In genomic region chr7:37544011-37544410, GRCm38 (mm10) we compare ENCODE assay signal across 17 mouse cellular contexts.
"Had no signal": no experiment of that assay in that cellular context is flagged by ENCODE, and none has a peak within 500 bp of the region (broad histone marks: within the 10 kb centered on the region; RNA-seq: fewer than 3 reads in every experiment).

No protein-coding gene starts in this region.

- H3K4me3 ChIP-seq: kidney, embryonic 15.5 days; left cerebral cortex, adult 2 months; lung, embryonic 15.5 days; midbrain, embryonic 12.5 days; midbrain, embryonic 15.5 days; neural tube, embryonic 13.5 days had no signal

- ATAC-seq: intestine, postnatal 0 days; midbrain, embryonic 15.5 days had no signal

- DNase-seq: kidney, adult 2 months; kidney, postnatal 10 days; kidney, postnatal 36 days; lung, adult 18-20 months; lung, postnatal 10 days; lung, postnatal 36 days; thymus, adult 18-20 months; thymus, postnatal 36 days had no signal

- H3K27ac ChIP-seq: kidney, embryonic 15.5 days; left cerebral cortex, adult 2 months; liver, embryonic 14.5 days; lung, embryonic 15.5 days; midbrain, embryonic 12.5 days; midbrain, embryonic 15.5 days; neural tube, embryonic 13.5 days had no signal

- H3K9me3 ChIP-seq: kidney, embryonic 15.5 days; lung, embryonic 15.5 days; midbrain, embryonic 12.5 days; midbrain, embryonic 15.5 days; neural tube, embryonic 13.5 days had no signal

- H3K9ac ChIP-seq: kidney, embryonic 15.5 days; liver, embryonic 14.5 days; lung, embryonic 15.5 days; midbrain, embryonic 12.5 days; midbrain, embryonic 15.5 days; neural tube, embryonic 13.5 days had no signal

- H3K4me1 ChIP-seq: kidney, embryonic 15.5 days; lung, embryonic 15.5 days; midbrain, embryonic 12.5 days; midbrain, embryonic 15.5 days had no signal

- H3K27me3 ChIP-seq: kidney, embryonic 15.5 days; lung, embryonic 15.5 days; midbrain, embryonic 12.5 days; midbrain, embryonic 15.5 days; neural tube, embryonic 13.5 days had no signal

- H3K36me3 ChIP-seq: kidney, embryonic 15.5 days; lung, embryonic 15.5 days; midbrain, embryonic 15.5 days; neural tube, embryonic 13.5 days had no signal

- H3K4me2 ChIP-seq: kidney, embryonic 15.5 days; liver, embryonic 11.5 days; lung, embryonic 15.5 days; midbrain, embryonic 12.5 days; midbrain, embryonic 15.5 days; neural tube, embryonic 13.5 days had no signal
